8 mouse cellular contexts compared by ENCODE assay signal in the genomic region with DNA sequence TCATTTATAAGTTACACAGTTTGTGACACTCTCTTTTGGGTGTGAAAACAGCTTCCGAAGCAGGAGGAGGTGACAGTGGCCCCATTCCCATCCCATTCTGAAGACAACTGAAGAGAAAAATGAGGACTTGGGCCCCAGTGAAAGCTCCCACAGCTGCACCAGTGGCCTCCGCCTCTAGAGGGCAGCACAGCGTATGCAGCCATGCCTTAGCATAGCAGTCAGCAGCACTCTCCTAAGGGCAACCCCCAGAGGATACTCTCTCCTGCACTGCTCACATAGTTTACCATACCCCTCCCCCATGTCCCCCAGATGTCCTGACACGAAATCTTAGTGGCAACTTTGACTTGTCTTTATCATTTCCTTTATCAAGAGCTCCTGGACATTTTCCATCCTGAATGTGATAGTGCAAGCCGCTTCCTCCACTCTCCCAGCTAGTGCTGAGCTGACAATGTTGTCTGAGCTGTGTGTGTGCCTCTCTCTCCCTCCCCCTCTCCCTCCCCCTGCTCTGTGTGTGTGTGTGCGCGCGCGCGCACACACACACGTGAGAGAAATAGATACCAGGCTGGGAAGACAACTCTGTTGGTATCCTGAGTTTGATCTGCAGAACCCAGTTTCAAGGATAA. TPM values are rescaled to one million over a fixed set of nuclear protein-coding genes. Genes with fewer than 3 reads are reported as not detected.
DNase-seq lines count a peak whose midpoint lies in the region; ATAC-seq lines count a peak whose summit lies in the region.

No protein-coding gene starts in this region.

- WGBS in embryonic facial prominence, embryonic 15.5 days = 6% methylated on average over 11 of the region's 11 CpGs
- WGBS in heart, embryonic 10.5 days = 14% methylated on average over 11 of the region's 11 CpGs
- 18% methylated on average over 11 of the region's 11 CpGs for WGBS in kidney, embryonic 14.5 days
- WGBS in limb, embryonic 15.5 days = 13% methylated on average over 11 of the region's 11 CpGs

- H3K9me3 ChIP-seq in embryonic facial prominence, embryonic 15.5 days (replicated peaks) = no peaks in the 10 kb centered on the region
- H3K9me3 ChIP-seq in heart, embryonic 10.5 days = no peaks in the 10 kb centered on the region
- H3K9me3 ChIP-seq in kidney, embryonic 14.5 days (ENCODE audit: control insufficient read depth, low read length) = no peaks in the 10 kb centered on the region
- no peaks in the 10 kb centered on the region for H3K9me3 ChIP-seq in limb, embryonic 15.5 days

- H3K4me1 ChIP-seq in embryonic facial prominence, embryonic 15.5 days = peaks cover 4% of the 10 kb centered on the region; the same call in 1 of the 2 replicates
- peaks cover 4% of the 10 kb centered on the region; the same call in 1 of the 2 replicates for H3K4me1 ChIP-seq in heart, embryonic 10.5 days
- H3K4me1 ChIP-seq in kidney, embryonic 14.5 days (ENCODE audit: control insufficient read depth, insufficient read depth, low read length) = no peaks in the 10 kb centered on the region
- H3K4me1 ChIP-seq in limb, embryonic 15.5 days = 0 out of 2 replicates have a peak, but pooled peaks cover 5% of the 10 kb centered on the region

- peak; percentile 80 for DNase-seq in 416B (ENCODE audit: low read depth)
- DNase-seq in adrenal gland, postnatal 4 days (ENCODE audit: low spot score in 2 of 2) = peak; percentile 60 to 76
- peak; percentile 91 for DNase-seq in heart, embryonic 10.5 days (ENCODE audit: low spot score)
- DNase-seq in monocyte, adult 2 months (ENCODE audit: low read depth in 1 of 2, low spot score in 2 of 2) = peak; percentile 32 to 62
- DNase-seq in spleen, postnatal 36 days (ENCODE audit: low spot score in 2 of 2) = peak; percentile 72 to 76

- H3K27ac ChIP-seq in embryonic facial prominence, embryonic 15.5 days (replicated peaks) = no peak overlapping the region
- no peak overlapping the region for H3K27ac ChIP-seq in heart, embryonic 10.5 days
- H3K27ac ChIP-seq in kidney, embryonic 14.5 days (ENCODE audit: low read depth, low read length) = no peak overlapping the region
- H3K27ac ChIP-seq in limb, embryonic 15.5 days = no peak overlapping the region

- H3K4me2 ChIP-seq in embryonic facial prominence, embryonic 15.5 days (replicated peaks) = no peak overlapping the region
- peak overlapping the region; percentile 17; the same call in 1 of the 2 replicates for H3K4me2 ChIP-seq in kidney, embryonic 14.5 days (replicated peaks; ENCODE audit: low read depth, low read length)
- no peak overlapping the region for H3K4me2 ChIP-seq in limb, embryonic 15.5 days

- H3K27me3 ChIP-seq in embryonic facial prominence, embryonic 15.5 days = no peaks in the 10 kb centered on the region
- no peaks in the 10 kb centered on the region for H3K27me3 ChIP-seq in heart, embryonic 10.5 days (ENCODE audit: insufficient read depth, poor library complexity, severe bottlenecking)
- H3K27me3 ChIP-seq in kidney, embryonic 14.5 days (ENCODE audit: control insufficient read depth, insufficient read depth, low read length) = no peaks in the 10 kb centered on the region
- H3K27me3 ChIP-seq in limb, embryonic 15.5 days = no peaks in the 10 kb centered on the region

- no peak overlapping the region for H3K4me3 ChIP-seq in embryonic facial prominence, embryonic 15.5 days (replicated peaks)
- peak overlapping the region; percentile 27 for H3K4me3 ChIP-seq in heart, embryonic 10.5 days
- no peak overlapping the region for H3K4me3 ChIP-seq in kidney, embryonic 14.5 days (ENCODE audit: low read length)
- no peak overlapping the region for H3K4me3 ChIP-seq in limb, embryonic 15.5 days

- ATAC-seq in embryonic facial prominence, embryonic 15.5 days (ENCODE audit: insufficient number of reproducible peaks, low FRiP score, low TSS enrichment, low read depth) = peak; percentile 67; the same call in 1 of the 2 replicates
- ATAC-seq in kidney, embryonic 14.5 days (ENCODE audit: low FRiP score, low TSS enrichment) = peak; percentile 94
- peak; percentile 65 for ATAC-seq in limb, embryonic 15.5 days (ENCODE audit: insufficient number of reproducible peaks, low FRiP score, low TSS enrichment, low read depth)

- H3K9ac ChIP-seq in embryonic facial prominence, embryonic 15.5 days = no peak overlapping the region
- no peak overlapping the region for H3K9ac ChIP-seq in kidney, embryonic 14.5 days (ENCODE audit: low read depth, low read length)
- H3K9ac ChIP-seq in limb, embryonic 15.5 days = no peak overlapping the region

- H3K36me3 ChIP-seq in embryonic facial prominence, embryonic 15.5 days = no peaks in the 10 kb centered on the region
- H3K36me3 ChIP-seq in heart, embryonic 10.5 days = no peaks in the 10 kb centered on the region
- no peaks in the 10 kb centered on the region for H3K36me3 ChIP-seq in kidney, embryonic 14.5 days (ENCODE audit: control insufficient read depth, insufficient read depth, low read length)
- H3K36me3 ChIP-seq in limb, embryonic 15.5 days = no peaks in the 10 kb centered on the region

RNA-seq across cellular contexts. Expression of a gene that starts 4.4 kb away (rescaled TPM):
- total RNA-seq in adrenal gland, postnatal 4 days (2021) = not detected
- not detected in 2 replicates for polyA plus RNA-seq in embryonic facial prominence, embryonic 15.5 days (2015; fragmentation: Nextera tagmentation; extraction: Ambion mirVana)
- not detected in 2 replicates for polyA plus RNA-seq in heart, embryonic 10.5 days (2016; fragmentation: Nextera tagmentation; extraction: Ambion mirVana)
- not detected in 2 replicates for polyA plus RNA-seq in kidney, embryonic 14.5 days (2014; fragmentation: Nextera tagmentation; extraction: Ambion mirVana)
- not detected in 2 replicates for polyA plus RNA-seq in limb, embryonic 15.5 days (2015; fragmentation: Nextera tagmentation; extraction: Ambion mirVana)

RNA-seq across cellular contexts. Expression of a gene that starts 13.8 kb away (rescaled TPM):
- under 1 TPM in 1 of 2 experiments, not detected in 1; 0.68 TPM for total RNA-seq in adrenal gland, postnatal 4 days (2021)
- 2.1 and 3.2 TPM in 2 replicates for polyA plus RNA-seq in embryonic facial prominence, embryonic 15.5 days (2015; fragmentation: Nextera tagmentation; extraction: Ambion mirVana)
- polyA plus RNA-seq in heart, embryonic 10.5 days (2016; fragmentation: Nextera tagmentation; extraction: Ambion mirVana) = not detected in 2 replicates
- 0.41 TPM in 1 of 2 replicates, not detected in the other for polyA plus RNA-seq in kidney, embryonic 14.5 days (2014; fragmentation: Nextera tagmentation; extraction: Ambion mirVana)
- polyA plus RNA-seq in limb, embryonic 15.5 days (2015; fragmentation: Nextera tagmentation; extraction: Ambion mirVana) = 3.4 and 4.2 TPM in 2 replicates

RNA-seq across cellular contexts. Expression of a gene that starts 15.1 kb away (rescaled TPM):
- under 1 TPM; 0.36 to 0.62 TPM for total RNA-seq in adrenal gland, postnatal 4 days (2021)
- 0.04 and 0.71 TPM in 2 replicates for polyA plus RNA-seq in embryonic facial prominence, embryonic 15.5 days (2015; fragmentation: Nextera tagmentation; extraction: Ambion mirVana)
- not detected in 2 replicates for polyA plus RNA-seq in heart, embryonic 10.5 days (2016; fragmentation: Nextera tagmentation; extraction: Ambion mirVana)
- 1.7 and 1.9 TPM in 2 replicates for polyA plus RNA-seq in kidney, embryonic 14.5 days (2014; fragmentation: Nextera tagmentation; extraction: Ambion mirVana)
- polyA plus RNA-seq in limb, embryonic 15.5 days (2015; fragmentation: Nextera tagmentation; extraction: Ambion mirVana) = 0.06 and 0.12 TPM in 2 replicates

RNA-seq across cellular contexts. Expression of a gene that starts 17.5 kb away (rescaled TPM):
- total RNA-seq in adrenal gland, postnatal 4 days (2021) = not detected
- polyA plus RNA-seq in embryonic facial prominence, embryonic 15.5 days (2015; fragmentation: Nextera tagmentation; extraction: Ambion mirVana) = not detected in 2 replicates
- polyA plus RNA-seq in heart, embryonic 10.5 days (2016; fragmentation: Nextera tagmentation; extraction: Ambion mirVana) = not detected in 2 replicates
- polyA plus RNA-seq in kidney, embryonic 14.5 days (2014; fragmentation: Nextera tagmentation; extraction: Ambion mirVana) = not detected in 2 replicates
- polyA plus RNA-seq in limb, embryonic 15.5 days (2015; fragmentation: Nextera tagmentation; extraction: Ambion mirVana) = not detected in 2 replicates

RNA-seq across cellular contexts. Expression of a gene that starts 20.8 kb away (rescaled TPM):
- total RNA-seq in adrenal gland, postnatal 4 days (2021) = 100 to 1,000 TPM; 378 to 458 TPM
- polyA plus RNA-seq in embryonic facial prominence, embryonic 15.5 days (2015; fragmentation: Nextera tagmentation; extraction: Ambion mirVana) = 258 and 284 TPM in 2 replicates
- polyA plus RNA-seq in heart, embryonic 10.5 days (2016; fragmentation: Nextera tagmentation; extraction: Ambion mirVana) = 505 and 580 TPM in 2 replicates
- 323 and 358 TPM in 2 replicates for polyA plus RNA-seq in kidney, embryonic 14.5 days (2014; fragmentation: Nextera tagmentation; extraction: Ambion mirVana)
- 275 and 316 TPM in 2 replicates for polyA plus RNA-seq in limb, embryonic 15.5 days (2015; fragmentation: Nextera tagmentation; extraction: Ambion mirVana)
